Mouse (Mus musculus): ENCODE data around the gene Rhox3e. TPM values are rescaled to one million over a fixed set of nuclear protein-coding genes. Genes with fewer than 3 reads are reported as not detected.
"Not testable (repeated sequence)": the region's sequence is repeated elsewhere in the genome, so short reads cannot be mapped to it uniquely, and the experiment has no call there.

The Rhox3e gene
- not detected for total RNA-seq (2021)

DNA sequence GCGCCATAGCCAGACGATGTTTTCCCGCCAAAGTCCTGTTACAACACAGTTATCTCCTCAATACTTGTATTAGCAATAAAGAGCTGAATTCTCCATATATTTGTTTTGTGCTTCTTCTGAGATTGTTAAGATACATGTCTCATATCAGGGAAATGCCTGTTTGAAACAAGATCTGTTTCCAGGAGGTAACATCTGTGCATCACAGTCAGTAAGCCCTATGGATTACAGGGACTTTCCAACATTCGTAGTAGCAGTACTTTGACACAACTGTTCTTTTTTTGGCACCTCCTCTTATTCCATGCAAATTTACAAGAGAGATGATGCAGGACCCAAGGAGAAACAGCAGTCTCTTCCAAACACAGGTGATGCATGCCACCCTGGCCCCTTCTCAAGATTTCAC, at the start of gene Rhox3e:
Gene Rhox3e (plus strand): TSS at position 301 of the 400 bp plus-strand sequence.
- DNase-seq; intact Hi-C loops (cut with DNase I): not testable (repeated sequence)

DNA sequence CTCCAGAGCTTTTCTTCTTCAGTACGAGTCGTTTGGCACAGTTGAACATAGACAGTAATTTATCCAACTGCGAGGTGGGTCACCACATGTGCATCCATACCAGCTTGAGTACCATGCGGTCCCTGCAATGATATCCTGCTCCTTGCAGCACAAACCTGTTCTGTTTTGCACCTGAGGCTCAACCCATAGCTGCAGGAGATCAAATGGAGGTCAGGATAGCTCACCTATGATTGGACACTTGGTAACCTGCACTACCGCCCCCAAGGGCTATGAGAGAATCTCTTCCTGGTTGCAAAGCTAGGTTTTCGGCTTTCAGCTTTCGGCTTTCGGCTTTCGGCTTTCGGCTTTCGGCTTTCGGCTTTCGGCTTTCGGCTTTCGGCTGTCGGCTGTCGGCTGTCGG, 27.8 kb upstream of the Rhox3e start, which contains the start of gene Rhox4d:
Gene Rhox4d (plus strand): TSS at position 301 of the 400 bp plus-strand sequence.
- DNase-seq; intact Hi-C loops (cut with DNase I): not testable (repeated sequence)

DNA sequence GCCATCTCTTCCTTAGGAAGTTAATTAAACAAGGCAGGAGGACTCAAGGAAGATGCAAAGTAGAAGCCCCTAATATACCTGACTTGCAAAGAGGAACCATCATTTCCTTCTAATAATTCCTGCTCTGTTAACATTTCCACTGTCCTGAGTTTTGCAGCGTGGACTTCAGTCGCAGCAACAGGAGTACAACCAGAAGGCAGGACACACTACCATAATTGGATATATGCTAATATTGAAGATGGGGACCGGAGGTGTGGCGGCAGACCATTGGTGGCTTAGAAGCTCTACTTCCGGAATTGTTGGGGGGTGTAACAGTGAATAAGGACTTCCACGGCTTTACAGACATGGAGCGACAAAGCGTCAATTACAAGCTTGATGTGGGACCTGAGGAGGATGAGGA, 11.7 kb upstream of the Rhox3e start, which contains the start of gene Rhox2e:
Gene Rhox2e (plus strand): TSS at position 301 of the 400 bp plus-strand sequence.
- DNase-seq; intact Hi-C loops (cut with DNase I): not testable (repeated sequence)

DNA sequence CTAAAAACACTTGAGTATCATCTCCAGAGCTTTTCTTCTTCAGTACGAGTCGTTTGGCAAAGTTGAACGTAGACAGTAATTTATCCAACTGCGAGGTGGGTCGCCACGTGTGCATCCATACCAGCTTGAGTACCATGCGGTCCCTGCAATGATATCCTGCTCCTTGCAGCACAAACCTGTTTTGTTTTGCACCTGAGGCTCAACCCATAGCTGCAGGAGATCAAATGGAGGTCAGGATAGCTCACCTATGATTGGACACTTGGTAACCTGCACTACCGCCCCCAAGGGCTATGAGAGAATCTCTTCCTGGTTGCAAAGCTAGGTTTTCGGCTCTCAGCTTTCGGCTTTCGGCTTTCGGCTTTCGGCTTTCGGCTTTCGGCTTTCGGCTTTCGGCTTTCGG, 15.3 kb downstream of the Rhox3e start, which contains the start of gene Rhox4e:
Gene Rhox4e (plus strand): TSS at position 301 of the 400 bp plus-strand sequence.
- intact Hi-C loops (cut with DNase I); DNase-seq: not testable (repeated sequence)

DNA sequence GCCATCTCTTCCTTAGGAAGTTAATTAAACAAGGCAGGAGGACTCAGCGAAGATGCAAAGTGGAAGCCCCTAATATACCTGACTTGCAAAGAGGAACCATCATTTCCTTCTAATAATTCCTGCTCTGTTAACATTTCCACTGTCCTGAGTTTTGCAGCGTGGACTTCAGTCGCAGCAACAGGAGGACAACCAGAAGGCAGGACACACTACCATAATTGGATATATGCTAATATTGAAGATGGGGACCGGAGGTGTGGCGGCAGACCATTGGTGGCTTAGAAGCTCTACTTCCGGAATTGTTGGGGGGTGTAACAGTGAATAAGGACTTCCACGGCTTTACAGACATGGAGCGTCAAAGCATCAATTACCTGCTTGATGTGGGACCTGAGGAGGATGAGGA, 29.3 kb downstream of the Rhox3e start, which contains the start of gene Rhox2f:
Gene Rhox2f (plus strand): TSS at position 301 of the 400 bp plus-strand sequence.
- DNase-seq; intact Hi-C loops (cut with DNase I): not testable (repeated sequence)

DNA sequence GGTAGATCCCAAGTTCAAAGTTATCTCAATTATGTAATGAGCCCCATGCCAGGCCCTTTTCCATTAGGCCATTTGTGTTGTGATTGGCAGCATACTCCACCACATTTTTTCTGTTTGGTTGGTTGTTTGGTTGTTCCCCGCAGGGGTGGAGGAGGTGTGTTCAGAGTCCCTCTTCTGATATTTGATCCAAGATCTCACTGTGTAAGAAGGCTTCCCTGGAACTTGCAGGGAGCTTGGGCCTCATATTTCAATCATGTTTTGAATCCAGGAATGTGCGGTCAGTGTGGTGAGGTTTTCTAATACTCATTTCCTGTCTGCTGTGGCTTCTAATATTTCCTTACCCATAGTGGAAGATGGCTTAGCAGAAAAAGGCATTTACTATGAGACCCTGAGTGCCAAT, 30.8 kb downstream of the Rhox3e start:
- DNase-seq; intact Hi-C loops (cut with DNase I): not testable (repeated sequence)

DNA sequence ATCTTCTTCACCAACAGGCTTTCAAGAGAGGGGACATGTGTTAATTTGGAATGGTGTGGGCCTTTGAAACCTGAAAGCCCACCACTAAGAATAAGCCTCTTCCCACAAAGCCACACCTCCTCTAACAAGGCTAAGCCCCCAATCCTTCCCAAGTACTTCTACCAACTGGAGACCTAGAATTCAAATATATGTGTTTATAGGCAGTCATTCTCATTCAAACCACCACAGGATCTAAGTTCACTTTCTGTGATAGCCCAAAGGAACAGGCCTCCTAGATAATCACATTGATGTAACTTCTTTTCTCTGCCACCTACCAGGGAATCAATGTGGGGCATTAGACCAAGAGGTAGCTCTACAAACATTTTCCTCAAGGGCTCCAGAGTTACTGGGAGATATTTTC, 38.9 kb downstream of the Rhox3e start, which contains the start of gene Rhox3f:
Gene Rhox3f (plus strand): TSS at position 301 of the 400 bp plus-strand sequence.
- not testable (repeated sequence) for DNase-seq

More for the DNA sequence above, 38.9 kb downstream of the Rhox3e start, which contains the start of gene Rhox3f:
- intact Hi-C loops (cut with DNase I): not testable (repeated sequence)

Other genes with a start within 250 kb of the Rhox3e start
- not detected for gene Rhox3a2, start 162.0 kb upstream of the Rhox3e start, total RNA-seq (2021)
- gene Rhox4a2, start 151.2 kb upstream of the Rhox3e start, total RNA-seq (2021): not detected
- not detected for gene Rhox2b, start 130.0 kb upstream of the Rhox3e start, total RNA-seq (2021)
- not detected for gene Rhox4b, start 109.5 kb upstream of the Rhox3e start, total RNA-seq (2021)
- gene Rhox2c, start 88.3 kb upstream of the Rhox3e start, total RNA-seq (2021): not detected
- not detected for gene Rhox3c, start 83.4 kb upstream of the Rhox3e start, total RNA-seq (2021)
- gene Rhox4c, start 61.7 kb upstream of the Rhox3e start, total RNA-seq (2021): not detected
- gene Rhox2d, start 48.6 kb upstream of the Rhox3e start, total RNA-seq (2021): not detected
- not detected for gene Rhox4d, start 27.7 kb upstream of the Rhox3e start, total RNA-seq (2021)
- gene Rhox2e, start 11.6 kb upstream of the Rhox3e start, total RNA-seq (2021): not detected
- not detected for gene Rhox4e, start 15.4 kb downstream of the Rhox3e start, total RNA-seq (2021)
- not detected for gene Rhox2f, start 29.4 kb downstream of the Rhox3e start, total RNA-seq (2021)
- not detected for gene Rhox3f, start 39.0 kb downstream of the Rhox3e start, total RNA-seq (2021)
- not detected for gene Rhox4f, start 65.7 kb downstream of the Rhox3e start, total RNA-seq (2021)
- gene Rhox3g, start 86.6 kb downstream of the Rhox3e start, total RNA-seq (2021): not detected
- not detected for gene Rhox2g, start 101.5 kb downstream of the Rhox3e start, total RNA-seq (2021)
- gene Rhox4g, start 109.3 kb downstream of the Rhox3e start, total RNA-seq (2021): not detected
- gene Rhox3h, start 126.7 kb downstream of the Rhox3e start, total RNA-seq (2021): not detected
- gene Rhox2h, start 131.3 kb downstream of the Rhox3e start, total RNA-seq (2021): not detected